Mouse (Mus musculus) A20 (cell line): ENCODE data around the gene Obox3.
"Not testable (repeated sequence)": the region's sequence is repeated elsewhere in the genome, so short reads cannot be mapped to it uniquely, and the experiment has no call there.

Experiments used
- DNase-seq: peaks from one replicate; pipeline ENCODE4 v3.0.0-alpha.2; 2011; ENCODE audit warnings: low read depth, low spot score

Obox3 gene

DNA sequence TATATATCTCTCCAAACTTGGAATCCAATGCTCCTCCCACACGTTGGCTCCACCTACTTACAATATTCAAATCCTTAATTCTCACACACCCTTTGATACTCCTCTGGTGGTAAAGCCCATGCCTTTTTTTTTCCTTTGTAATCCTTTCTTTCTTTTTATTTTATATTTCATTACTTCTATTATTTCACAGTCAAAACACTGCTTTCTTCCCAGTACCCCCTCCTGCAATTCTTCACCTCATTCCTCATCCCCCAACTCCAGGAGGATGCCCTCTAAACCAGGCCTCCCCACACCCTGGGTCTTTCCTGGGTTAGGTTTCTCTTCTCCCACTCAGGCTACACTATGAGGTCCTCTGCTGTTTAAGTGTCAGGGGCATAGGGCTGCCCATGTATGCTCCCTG, at the start of gene Obox3:
Gene Obox3, minus strand, starts transcription at position 101 of the 400 bp plus-strand sequence.
- DNase-seq = not testable (repeated sequence)

DNA sequence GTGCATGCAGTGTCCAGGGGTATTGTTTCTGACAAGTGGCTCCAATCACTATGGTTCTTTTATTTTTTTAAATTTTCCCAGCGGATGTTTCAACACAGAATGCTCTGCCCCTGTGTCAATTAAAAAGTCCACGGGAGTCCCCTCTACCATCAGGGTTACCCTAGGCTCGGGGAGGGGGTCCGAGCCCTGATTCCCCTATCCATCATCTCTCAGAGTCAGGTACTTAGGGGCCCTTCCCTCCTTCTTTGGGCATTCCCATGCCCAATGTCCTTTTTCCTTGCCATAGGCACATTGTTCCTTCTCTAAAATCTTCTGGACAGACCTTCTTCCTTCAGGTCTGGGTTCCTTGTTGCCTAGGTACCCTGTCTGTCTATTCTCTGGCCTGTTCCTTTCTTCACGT, 130.3 kb downstream of the Obox3 start:
- not testable (repeated sequence) for DNase-seq
